Mouse (Mus musculus): ENCODE measurements around the gene Muc13. TPM values are rescaled to one million over a fixed set of nuclear protein-coding genes. Genes with fewer than 3 reads are reported as not detected.

The Muc13 gene
- 0.07 and 0.23 TPM in 2 replicates for polyA plus RNA-seq (2015; fragmentation: Nextera tagmentation; extraction: Ambion mirVana)

GRCm38 (mm10) chr16:33793846-33794791 is at the start of gene Muc13:
Gene Muc13 (plus strand): TSS chr16:33794037.
- ATAC-seq: no peak
- H3K27me3 ChIP-seq: no peaks in the 10 kb centered on the region
- H3K4me3 ChIP-seq (replicated peaks): no peak within 1 kb of the TSS
- no peaks in the 10 kb centered on the region for H3K36me3 ChIP-seq
- H3K27ac ChIP-seq: no peak within 1 kb of the TSS
- H3K9me3 ChIP-seq: no peaks in the 10 kb centered on the region
- H3K4me2 ChIP-seq (replicated peaks): no peak within 1 kb of the TSS
- H3K4me1 ChIP-seq (replicated peaks): no peaks in the 10 kb centered on the region
- H3K9ac ChIP-seq (replicated peaks): no peak within 1 kb of the TSS
- 92% methylated on average over 10 of the region's 10 CpGs for WGBS

DNA sequence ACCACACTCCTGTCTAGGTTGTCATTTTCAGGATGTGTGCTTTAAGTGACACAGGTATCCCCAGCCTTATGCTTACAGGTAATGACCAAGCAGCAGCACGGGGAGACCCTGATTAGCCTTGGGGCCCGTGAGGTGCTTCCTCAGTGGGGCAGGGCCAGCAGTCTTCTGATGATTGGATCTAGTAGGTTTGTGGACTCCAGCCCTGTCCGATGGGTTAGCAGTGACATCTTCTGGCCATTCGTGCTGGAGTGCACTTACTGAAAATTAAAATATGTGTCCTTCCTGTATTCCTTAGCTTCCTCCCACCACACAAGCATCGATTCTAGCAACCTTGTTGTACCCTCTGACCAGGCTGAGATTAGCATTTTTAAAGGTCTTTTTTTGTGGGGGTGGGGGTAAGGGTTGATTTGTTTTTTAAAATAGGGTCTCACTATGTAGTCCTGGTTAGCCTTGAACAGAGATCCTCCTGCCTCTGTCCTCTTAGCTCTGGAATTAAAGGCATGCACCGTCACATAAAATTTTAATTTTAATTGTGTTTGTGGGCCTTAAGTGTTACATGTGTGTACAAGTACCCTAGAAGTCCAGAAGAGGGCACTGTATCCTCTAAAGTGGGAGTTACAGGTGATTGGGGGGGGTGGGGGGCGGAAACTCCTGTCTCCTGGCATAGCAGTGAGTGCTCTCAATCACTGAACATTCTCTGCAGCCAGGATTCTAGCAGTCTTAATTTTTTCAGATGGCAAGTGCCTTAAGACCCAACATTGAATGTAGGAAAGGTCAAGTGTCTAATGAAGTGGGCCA is 49.0 kb upstream of the Muc13 start:
- peak; percentile 71; the same call in 1 of the 2 replicates for ATAC-seq
- Histone ChIP-seq H3K27ac (no peak overlapping the region), H3K36me3 (peaks cover 17% of the 10 kb centered on the region; the same call in 1 of the 2 replicates), H3K4me3 (replicated peaks) (no peak overlapping the region), H3K4me2 (replicated peaks) (no peak overlapping the region), H3K4me1 (replicated peaks) (peaks cover 30% of the 10 kb centered on the region), H3K9me3 (no peaks in the 10 kb centered on the region), H3K27me3 (no peaks in the 10 kb centered on the region), H3K9ac (replicated peaks) (no peak overlapping the region)
- 61% methylated on average over 7 of the region's 7 CpGs for WGBS

- ATAC-seq: no peak
- 82% methylated on average over 7 of the region's 7 CpGs for WGBS
- peaks cover 17% of the 10 kb centered on the region; the same call in 1 of the 2 replicates for H3K36me3 ChIP-seq
- H3K4me1 ChIP-seq (replicated peaks): peaks cover 24% of the 10 kb centered on the region
- H3K4me3 ChIP-seq (replicated peaks): no peak overlapping the region
- no peak overlapping the region for H3K9ac ChIP-seq (replicated peaks)
- no peak overlapping the region for H3K4me2 ChIP-seq (replicated peaks)
- H3K27me3 ChIP-seq: no peaks in the 10 kb centered on the region
- no peak overlapping the region for H3K27ac ChIP-seq
- no peaks in the 10 kb centered on the region for H3K9me3 ChIP-seq
These were observed 48.4 kb upstream of the Muc13 start for GRCm38 (mm10) chr16:33745457-33745856.

DNA sequence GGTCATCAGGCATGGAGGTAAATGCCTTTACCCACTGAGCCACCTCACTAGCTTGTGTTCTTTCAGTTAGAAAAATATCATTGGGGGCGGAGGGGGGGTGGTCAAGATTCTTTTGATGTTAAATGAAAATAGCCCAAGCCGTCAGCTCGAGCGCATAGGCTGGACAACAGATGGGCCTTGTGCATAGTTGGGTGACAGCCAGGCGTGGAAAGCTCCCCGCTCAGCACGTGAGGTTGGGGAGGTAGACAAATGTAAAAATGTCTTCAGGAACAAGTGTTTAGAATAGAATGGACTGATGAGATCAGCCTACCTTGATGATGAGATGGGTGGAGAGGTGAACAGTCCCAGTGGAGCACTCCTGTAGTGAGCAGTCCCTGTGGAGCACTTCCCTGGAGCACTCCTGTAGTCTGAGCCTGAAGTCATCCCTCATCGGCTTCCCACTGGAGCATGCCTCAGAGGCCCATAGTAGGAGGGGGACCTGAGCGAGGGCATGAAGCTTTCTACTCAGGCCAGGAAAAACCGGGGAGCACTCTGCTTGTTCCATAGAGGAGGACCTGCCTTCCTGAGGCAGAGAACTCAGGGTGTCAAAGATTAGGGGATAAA is 47.7 kb upstream of the Muc13 start:
- no peak overlapping the region for H3K4me3 ChIP-seq (replicated peaks)
- no peak overlapping the region for H3K4me2 ChIP-seq (replicated peaks)
- H3K27me3 ChIP-seq: no peaks in the 10 kb centered on the region
- ATAC-seq: no peak
- no peaks in the 10 kb centered on the region for H3K9me3 ChIP-seq
- no peak overlapping the region for H3K9ac ChIP-seq (replicated peaks)
- no peak overlapping the region for H3K27ac ChIP-seq
- WGBS: 84% methylated on average over 10 of the region's 10 CpGs
- peaks cover 20% of the 10 kb centered on the region for H3K36me3 ChIP-seq
- H3K4me1 ChIP-seq (replicated peaks): peaks cover 17% of the 10 kb centered on the region

DNA sequence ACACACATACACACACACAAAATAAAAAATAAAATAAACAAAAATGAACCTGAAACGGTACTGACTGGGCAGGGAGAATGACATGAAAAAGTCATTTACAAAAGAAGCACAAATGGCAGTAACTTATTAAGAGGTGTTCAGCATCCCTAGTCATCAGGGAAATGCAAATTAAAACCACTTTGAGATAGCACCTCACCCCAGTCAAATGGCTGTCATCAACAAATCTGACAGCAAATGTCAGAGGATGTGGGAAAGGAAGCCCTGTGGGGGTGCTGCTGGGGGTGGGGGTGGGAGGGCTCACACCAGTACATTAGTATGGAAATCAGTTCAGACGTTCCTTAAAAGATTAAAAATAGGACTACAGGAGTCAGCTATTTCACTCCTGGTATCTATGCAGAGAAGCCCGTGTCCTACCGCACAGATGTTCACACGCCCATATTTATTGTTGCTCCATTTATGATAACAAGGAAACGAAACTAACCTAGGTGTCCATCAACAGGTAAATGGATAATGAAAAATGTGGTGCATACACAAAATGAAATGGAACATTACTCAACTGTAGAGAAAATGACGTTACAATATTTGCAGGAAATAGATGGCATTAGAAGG is 46.4 kb upstream of the Muc13 start:
- no peak for ATAC-seq
- H3K4me3 ChIP-seq (replicated peaks): no peak overlapping the region
- H3K9me3 ChIP-seq: no peaks in the 10 kb centered on the region
- no peak overlapping the region for H3K9ac ChIP-seq (replicated peaks)
- no peak overlapping the region for H3K4me2 ChIP-seq (replicated peaks)
- peaks cover 23% of the 10 kb centered on the region for H3K36me3 ChIP-seq
- WGBS: 67% methylated on average over 7 of the region's 7 CpGs
- no peaks in the 10 kb centered on the region for H3K27me3 ChIP-seq
- H3K4me1 ChIP-seq (replicated peaks): 0 out of 2 replicates have a peak, but pooled peaks cover 4% of the 10 kb centered on the region
- H3K27ac ChIP-seq: no peak overlapping the region

DNA sequence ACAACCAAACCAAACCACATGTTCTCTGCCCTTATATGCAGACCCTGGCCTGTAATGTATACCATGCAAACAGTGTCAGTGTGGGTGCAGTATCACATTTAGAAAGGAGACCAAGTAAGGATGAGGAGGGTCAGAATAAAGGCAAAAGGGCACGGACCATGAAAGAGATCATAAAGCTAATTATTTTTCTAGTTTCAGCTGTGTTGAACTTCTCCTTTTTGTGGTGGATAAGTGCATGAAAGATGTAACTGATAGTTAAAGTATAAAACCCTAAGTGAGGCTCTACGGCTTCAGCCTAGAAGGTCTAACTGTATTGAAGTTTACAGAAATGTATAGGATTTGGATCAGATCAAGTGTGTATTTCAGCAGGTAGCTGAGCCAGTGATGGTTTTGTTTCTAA is 45.8 kb upstream of the Muc13 start:
- Histone ChIP-seq H3K4me3 (replicated peaks) (no peak overlapping the region), H3K4me2 (replicated peaks) (no peak overlapping the region), H3K4me1 (replicated peaks) (0 out of 2 replicates have a peak, but pooled peaks cover 4% of the 10 kb centered on the region), H3K9me3 (no peaks in the 10 kb centered on the region), H3K36me3 (peaks cover 22% of the 10 kb centered on the region), H3K9ac (replicated peaks) (no peak overlapping the region), H3K27ac (no peak overlapping the region), H3K27me3 (no peaks in the 10 kb centered on the region)
- 92% methylated on average over 2 of the region's 2 CpGs for WGBS
- ATAC-seq: no peak

DNA sequence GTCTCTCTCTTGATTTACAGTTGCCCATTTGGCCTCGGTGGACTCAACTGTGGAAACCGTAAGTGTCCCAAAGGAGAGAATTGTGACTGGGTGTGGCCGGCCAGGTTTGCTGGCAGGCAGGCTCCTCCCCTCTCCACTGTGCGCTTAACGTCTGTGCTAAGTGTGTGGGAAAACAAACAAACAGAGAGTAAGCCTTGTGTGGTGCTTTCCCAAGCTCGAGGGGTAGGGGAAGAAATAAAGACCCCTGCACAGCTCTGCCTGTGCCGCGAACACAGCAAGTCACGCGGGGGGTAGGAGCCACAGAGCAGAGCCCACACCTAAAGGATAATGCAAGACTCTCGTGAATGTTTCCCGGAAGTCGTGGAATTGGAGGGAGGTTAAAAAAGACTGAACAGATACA is 42.7 kb upstream of the Muc13 start:
- peaks cover 36% of the 10 kb centered on the region for H3K36me3 ChIP-seq
- 54% methylated on average over 13 of the region's 13 CpGs for WGBS
- no peak overlapping the region for H3K4me2 ChIP-seq (replicated peaks)

GRCm38 (mm10) chr16:33751590-33751989 is 42.2 kb upstream of the Muc13 start:
- Histone ChIP-seq H3K4me1 (replicated peaks) (0 out of 2 replicates have a peak, but pooled peaks cover 4% of the 10 kb centered on the region), H3K9ac (replicated peaks) (no peak overlapping the region), H3K4me2 (replicated peaks) (no peak overlapping the region), H3K27me3 (no peaks in the 10 kb centered on the region), H3K36me3 (peaks cover 39% of the 10 kb centered on the region), H3K4me3 (replicated peaks) (no peak overlapping the region), H3K9me3 (no peaks in the 10 kb centered on the region), H3K27ac (no peak overlapping the region)
- no peak for ATAC-seq
- WGBS: 79% methylated on average over 12 of the region's 12 CpGs

More for the DNA sequence above, 42.7 kb upstream of the Muc13 start:
- ATAC-seq: no peak
- Histone ChIP-seq H3K27ac (no peak overlapping the region), H3K4me3 (replicated peaks) (no peak overlapping the region), H3K4me1 (replicated peaks) (0 out of 2 replicates have a peak, but pooled peaks cover 4% of the 10 kb centered on the region), H3K9me3 (no peaks in the 10 kb centered on the region), H3K27me3 (no peaks in the 10 kb centered on the region), H3K9ac (replicated peaks) (no peak overlapping the region)

DNA sequence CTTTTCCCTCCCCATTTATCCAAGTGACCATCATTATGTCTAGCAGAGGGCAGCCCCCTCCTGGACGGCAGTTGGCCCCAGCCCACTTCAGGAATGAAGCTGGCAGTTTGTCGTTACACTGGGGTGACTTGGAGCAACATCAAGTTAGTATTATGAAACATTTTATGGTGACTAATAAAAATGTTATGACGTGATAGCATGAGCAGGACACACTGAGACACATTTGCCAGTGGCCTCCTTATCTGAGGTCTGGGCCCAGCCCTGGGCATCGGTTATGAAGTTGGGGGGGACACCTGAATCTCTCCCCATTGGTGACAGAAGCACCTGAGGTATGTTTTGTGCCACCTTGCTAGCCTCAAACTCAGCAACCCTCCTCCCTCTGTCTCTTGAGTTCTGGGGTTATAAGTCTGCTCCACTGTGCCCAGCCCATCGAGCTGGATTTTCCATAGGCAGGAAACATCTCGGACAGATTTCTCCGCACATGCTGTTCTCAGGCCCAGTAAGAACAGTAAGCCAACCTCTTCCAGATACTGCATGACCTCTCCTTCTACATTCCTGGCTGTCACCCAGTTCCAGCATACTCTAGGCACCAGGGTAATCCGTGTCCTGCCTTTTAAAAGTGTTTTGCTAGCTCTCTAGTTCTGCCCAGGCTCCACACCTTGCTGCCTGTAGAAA is 40.8 kb upstream of the Muc13 start:
- Histone ChIP-seq H3K9ac (replicated peaks) (no peak overlapping the region), H3K4me1 (replicated peaks) (no peaks in the 10 kb centered on the region), H3K9me3 (no peaks in the 10 kb centered on the region), H3K27ac (no peak overlapping the region), H3K4me2 (replicated peaks) (no peak overlapping the region), H3K36me3 (peaks cover 39% of the 10 kb centered on the region), H3K27me3 (no peaks in the 10 kb centered on the region), H3K4me3 (replicated peaks) (no peak overlapping the region)
- 92% methylated on average over 8 of the region's 8 CpGs for WGBS
- ATAC-seq: no peak

- WGBS: 68% methylated on average over 8 of the region's 8 CpGs
- no peak overlapping the region for H3K27ac ChIP-seq
- no peak for ATAC-seq
- H3K36me3 ChIP-seq: peaks cover 38% of the 10 kb centered on the region
- H3K4me1 ChIP-seq (replicated peaks): no peaks in the 10 kb centered on the region
- H3K9ac ChIP-seq (replicated peaks): no peak overlapping the region
- no peaks in the 10 kb centered on the region for H3K27me3 ChIP-seq
- no peak overlapping the region for H3K4me3 ChIP-seq (replicated peaks)
- no peak overlapping the region for H3K4me2 ChIP-seq (replicated peaks)
- H3K9me3 ChIP-seq: no peaks in the 10 kb centered on the region
These were observed 38.5 kb upstream of the Muc13 start for GRCm38 (mm10) chr16:33755293-33755692.

DNA sequence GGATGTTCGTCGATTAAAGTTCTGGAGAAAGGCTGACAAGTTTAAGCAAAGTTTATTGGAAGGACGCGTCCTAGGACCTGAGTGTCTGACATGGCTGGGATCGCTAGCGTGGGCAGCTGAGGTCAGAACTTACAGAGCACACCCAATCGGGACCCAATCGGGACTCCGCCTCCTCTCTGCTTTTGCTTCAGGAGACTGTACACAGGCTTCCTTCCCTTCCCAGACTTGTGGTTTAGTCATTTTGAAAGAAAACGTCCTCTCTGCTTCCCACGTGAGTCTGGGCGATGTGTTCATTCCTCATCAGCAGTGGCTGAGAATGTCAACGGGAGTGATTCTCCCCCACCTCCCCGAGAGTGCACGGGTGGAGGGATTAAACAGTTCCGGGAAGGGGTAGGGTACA is 37.9 kb upstream of the Muc13 start:
- Histone ChIP-seq H3K27me3 (no peaks in the 10 kb centered on the region), H3K9ac (replicated peaks) (no peak overlapping the region), H3K4me1 (replicated peaks) (peaks cover under 1% of the 10 kb centered on the region; the same call in 1 of the 2 replicates), H3K9me3 (no peaks in the 10 kb centered on the region), H3K4me2 (replicated peaks) (no peak overlapping the region), H3K36me3 (peaks cover 37% of the 10 kb centered on the region), H3K27ac (no peak overlapping the region), H3K4me3 (replicated peaks) (no peak overlapping the region)
- WGBS: 55% methylated on average over 16 of the region's 16 CpGs
- ATAC-seq: no peak
